Mouse (Mus musculus): Measurements from ENCODE around the gene Edrf1. TPM values are rescaled to one million over a fixed set of nuclear protein-coding genes. Genes with fewer than 3 reads are reported as not detected.

Gene Edrf1
- total and polyA plus RNA-seq, 2 experiments from 2014 or later: 7.3 to 19.4 TPM

GRCm38 (mm10) chr7:133634932-133635650 lies 2.3 kb upstream of the Edrf1 start:
- Histone ChIP-seq H3K27me3 (ENCODE audit: control insufficient read depth, insufficient read depth, low read length) (no peaks in the 10 kb centered on the region), H3K4me1 (ENCODE audit: control insufficient read depth, insufficient read depth) (peaks cover 7% of the 10 kb centered on the region; the same call in 1 of the 2 replicates), H3K4me3 (ENCODE audit: low read depth, low read length) (no peak overlapping the region), H3K36me3 (replicated peaks; ENCODE audit: control insufficient read depth, insufficient read depth, low read length) (no peaks in the 10 kb centered on the region), H3K27ac (ENCODE audit: low read depth) (no peak overlapping the region), H3K9me3 (replicated peaks; ENCODE audit: control insufficient read depth, low read length) (no peaks in the 10 kb centered on the region), H3K4me2 (ENCODE audit: low read depth, low read length) (no peak overlapping the region), H3K9ac (replicated peaks; ENCODE audit: low read depth, low read length) (0 out of 2 replicates have a peak overlapping the region, but pooled peaks have one; percentile 6)
- WGBS: 56% methylated on average over 10 of the region's 12 CpGs
- DNase-seq (ENCODE audit: low spot score) (no peak), ATAC-seq (ENCODE audit: insufficient read depth, low read depth) (no peak)
- TF ChIP-seq EP300 (IDR thresholded peaks at IDR 0.05; ENCODE audit: low read depth): no peak
- TF ChIP-seq CTCF (IDR thresholded peaks at IDR 0.05; ENCODE audit: low read depth): no peak

GRCm38 (mm10) chr7:133636738-133637352 lies 498 bp upstream of the Edrf1 start:
- DNase-seq (ENCODE audit: low spot score) (peak; percentile 70), ATAC-seq (ENCODE audit: insufficient read depth, low read depth) (peak; percentile 1; the same call in 1 of the 2 replicates)
- peaks cover 14% of the 10 kb centered on the region for H3K36me3 ChIP-seq (replicated peaks; ENCODE audit: control insufficient read depth, insufficient read depth, low read length)
- H3K27ac ChIP-seq (ENCODE audit: low read depth): peak overlapping the region; percentile 94
- H3K9ac ChIP-seq (replicated peaks; ENCODE audit: low read depth, low read length): peak overlapping the region; percentile 77
- 2% methylated on average over 21 of the region's 21 CpGs for WGBS
- no peaks in the 10 kb centered on the region for H3K9me3 ChIP-seq (replicated peaks; ENCODE audit: control insufficient read depth, low read length)
- peak overlapping the region; percentile 95 for H3K4me3 ChIP-seq (ENCODE audit: low read depth, low read length)
- peak overlapping the region; percentile 96 for H3K4me2 ChIP-seq (ENCODE audit: low read depth, low read length)
- peaks cover 7% of the 10 kb centered on the region; the same call in 1 of the 2 replicates for H3K4me1 ChIP-seq (ENCODE audit: control insufficient read depth, insufficient read depth)
- no peaks in the 10 kb centered on the region for H3K27me3 ChIP-seq (ENCODE audit: control insufficient read depth, insufficient read depth, low read length)
- TF ChIP-seq CTCF (IDR thresholded peaks at IDR 0.05; ENCODE audit: low read depth) (peak; percentile 82), EP300 (IDR thresholded peaks at IDR 0.05; ENCODE audit: low read depth) (no peak)

GRCm38 (mm10) chr7:133638306-133638705 lies 963 bp downstream of the Edrf1 start:
- Histone ChIP-seq H3K27me3 (ENCODE audit: control insufficient read depth, insufficient read depth, low read length) (no peaks in the 10 kb centered on the region), H3K4me3 (ENCODE audit: low read depth, low read length) (peak overlapping the region; percentile 95), H3K9me3 (replicated peaks; ENCODE audit: control insufficient read depth, low read length) (no peaks in the 10 kb centered on the region), H3K9ac (replicated peaks; ENCODE audit: low read depth, low read length) (peak overlapping the region; percentile 95), H3K4me2 (ENCODE audit: low read depth, low read length) (peak overlapping the region; percentile 96), H3K4me1 (ENCODE audit: control insufficient read depth, insufficient read depth) (peaks cover 7% of the 10 kb centered on the region; the same call in 1 of the 2 replicates), H3K36me3 (replicated peaks; ENCODE audit: control insufficient read depth, insufficient read depth, low read length) (peaks cover 29% of the 10 kb centered on the region), H3K27ac (ENCODE audit: low read depth) (peak overlapping the region; percentile 94)
- ATAC-seq (ENCODE audit: insufficient read depth, low read depth) (no peak), DNase-seq (ENCODE audit: low spot score) (peak; percentile 14)
- TF ChIP-seq CTCF (IDR thresholded peaks at IDR 0.05; ENCODE audit: low read depth) (no peak), EP300 (IDR thresholded peaks at IDR 0.05; ENCODE audit: low read depth) (no peak)
- 8% methylated on average over 13 of the region's 13 CpGs for WGBS

- no peaks in the 10 kb centered on the region for H3K27me3 ChIP-seq (ENCODE audit: control insufficient read depth, insufficient read depth, low read length)
- peak overlapping the region; percentile 95; the same call in 1 of the 2 replicates for H3K4me3 ChIP-seq (ENCODE audit: low read depth, low read length)
- DNase-seq (ENCODE audit: low spot score) (no peak), ATAC-seq (ENCODE audit: insufficient read depth, low read depth) (no peak)
- H3K27ac ChIP-seq (ENCODE audit: low read depth): no peak overlapping the region
- peaks cover 7% of the 10 kb centered on the region; the same call in 1 of the 2 replicates for H3K4me1 ChIP-seq (ENCODE audit: control insufficient read depth, insufficient read depth)
- 89% methylated on average over 13 of the region's 13 CpGs for WGBS
- H3K36me3 ChIP-seq (replicated peaks; ENCODE audit: control insufficient read depth, insufficient read depth, low read length): peaks cover 34% of the 10 kb centered on the region
- H3K9me3 ChIP-seq (replicated peaks; ENCODE audit: control insufficient read depth, low read length): no peaks in the 10 kb centered on the region
- no peak for TF ChIP-seq EP300 (IDR thresholded peaks at IDR 0.05; ENCODE audit: low read depth)
- TF ChIP-seq CTCF (IDR thresholded peaks at IDR 0.05; ENCODE audit: low read depth): no peak
- no peak overlapping the region for H3K9ac ChIP-seq (replicated peaks; ENCODE audit: low read depth, low read length)
- H3K4me2 ChIP-seq (ENCODE audit: low read depth, low read length): peak overlapping the region; percentile 96
These were observed 1.5 kb downstream of the Edrf1 start for GRCm38 (mm10) chr7:133638821-133639220.

GRCm38 (mm10) chr7:133645716-133646115 lies 8.4 kb downstream of the Edrf1 start:
- H3K27ac ChIP-seq (ENCODE audit: low read depth): no peak overlapping the region
- H3K36me3 ChIP-seq (replicated peaks; ENCODE audit: control insufficient read depth, insufficient read depth, low read length): peaks cover 93% of the 10 kb centered on the region
- H3K9ac ChIP-seq (replicated peaks; ENCODE audit: low read depth, low read length): no peak overlapping the region
- H3K4me2 ChIP-seq (ENCODE audit: low read depth, low read length): no peak overlapping the region
- ATAC-seq (ENCODE audit: insufficient read depth, low read depth) (no peak), DNase-seq (ENCODE audit: low spot score) (no peak)
- H3K27me3 ChIP-seq (ENCODE audit: control insufficient read depth, insufficient read depth, low read length): no peaks in the 10 kb centered on the region
- H3K4me3 ChIP-seq (ENCODE audit: low read depth, low read length): no peak overlapping the region
- WGBS: 90% methylated on average over 6 of the region's 6 CpGs
- H3K4me1 ChIP-seq (ENCODE audit: control insufficient read depth, insufficient read depth): no peaks in the 10 kb centered on the region
- TF ChIP-seq CTCF (IDR thresholded peaks at IDR 0.05; ENCODE audit: low read depth) (no peak), EP300 (IDR thresholded peaks at IDR 0.05; ENCODE audit: low read depth) (no peak)
- H3K9me3 ChIP-seq (replicated peaks; ENCODE audit: control insufficient read depth, low read length): no peaks in the 10 kb centered on the region
